Comparison of ENCODE assay signal across 9 mouse cellular contexts in the genomic region with DNA sequence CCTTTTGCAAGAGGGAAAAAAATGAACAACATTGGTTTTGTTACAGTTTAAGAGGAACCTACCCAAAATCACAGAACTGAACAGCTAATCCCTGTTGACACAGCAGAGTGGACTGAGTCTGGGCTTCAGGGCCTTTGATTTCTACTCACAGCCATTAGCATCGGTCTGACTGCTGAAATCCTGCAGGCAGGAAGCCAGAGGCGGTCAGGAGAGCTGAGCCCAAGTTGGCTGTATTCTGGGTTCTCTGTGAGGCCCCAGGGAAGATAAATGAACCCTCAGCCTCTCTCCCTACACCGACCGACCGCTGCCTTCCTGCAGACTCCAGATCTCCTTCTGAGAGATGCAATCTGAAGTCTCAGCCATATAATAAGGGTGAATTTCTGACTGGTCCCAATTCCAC.
DNase-seq lines count a peak whose midpoint lies in the region; ATAC-seq lines count a peak whose summit lies in the region.
"Had no signal": no experiment of that assay in that cellular context is flagged by ENCODE, and none has a peak within 500 bp of the region (broad histone marks: within the 10 kb centered on the region; RNA-seq: fewer than 3 reads in every experiment).

No protein-coding gene starts in this region.

- no peak overlapping the region for H3K27ac ChIP-seq in kidney, embryonic 14.5 days (ENCODE audit: low read depth, low read length)
- no peak overlapping the region for H3K27ac ChIP-seq in hindbrain, embryonic 14.5 days
- H3K27ac ChIP-seq: embryonic facial prominence, embryonic 12.5 days had no signal

- no peaks in the 10 kb centered on the region for H3K9me3 ChIP-seq in kidney, embryonic 14.5 days (ENCODE audit: control insufficient read depth, low read length)
- no peaks in the 10 kb centered on the region for H3K9me3 ChIP-seq in hindbrain, embryonic 14.5 days (ENCODE audit: control insufficient read depth, low read length)
- H3K9me3 ChIP-seq: embryonic facial prominence, embryonic 12.5 days had no signal

- intact Hi-C loops in heart, postnatal 14 days (cut with DNase I), result loop anchor here (5.0 kb wide), 1 partner anchor 418 kb away; no protein-coding TSS in a partner anchor

- no peaks in the 10 kb centered on the region for H3K36me3 ChIP-seq in kidney, embryonic 14.5 days (ENCODE audit: control insufficient read depth, insufficient read depth, low read length)
- H3K36me3 ChIP-seq in hindbrain, embryonic 14.5 days (replicated peaks; ENCODE audit: control insufficient read depth, insufficient read depth), result no peaks in the 10 kb centered on the region
- H3K36me3 ChIP-seq: embryonic facial prominence, embryonic 12.5 days had no signal

- no peaks in the 10 kb centered on the region for H3K27me3 ChIP-seq in kidney, embryonic 14.5 days (ENCODE audit: control insufficient read depth, insufficient read depth, low read length)
- H3K27me3 ChIP-seq in hindbrain, embryonic 14.5 days (ENCODE audit: control insufficient read depth, insufficient read depth, low read length), result no peaks in the 10 kb centered on the region
- H3K27me3 ChIP-seq: embryonic facial prominence, embryonic 12.5 days had no signal

- DNase-seq in kidney, postnatal 10 days, result peak; percentile 48
- peak; percentile 33 for DNase-seq in NIH3T3 (ENCODE audit: low read depth)
- peak; percentile 23 for DNase-seq in cerebellum, adult 9-10 months
- peak; percentile 64 to 74 for DNase-seq in heart, postnatal 14 days
- no peak for DNase-seq in thymus, postnatal 4 days
- no peak for DNase-seq in ovary, postnatal 10 days (ENCODE audit: low spot score)
- DNase-seq in hindbrain, embryonic 14.5 days (ENCODE audit: low spot score), result no peak

- no peaks in the 10 kb centered on the region for H3K4me1 ChIP-seq in kidney, embryonic 14.5 days (ENCODE audit: control insufficient read depth, insufficient read depth, low read length)
- peaks cover 11% of the 10 kb centered on the region; the same call in 1 of the 2 replicates for H3K4me1 ChIP-seq in hindbrain, embryonic 14.5 days (replicated peaks; ENCODE audit: control insufficient read depth, insufficient read depth, low read length)

- WGBS in kidney, embryonic 14.5 days, result 28% methylated on average over 5 of the region's 5 CpGs
- 42% methylated on average over 5 of the region's 5 CpGs for WGBS in hindbrain, embryonic 14.5 days

- H3K9ac ChIP-seq in kidney, embryonic 14.5 days (ENCODE audit: low read depth, low read length), result no peak overlapping the region
- H3K9ac ChIP-seq in hindbrain, embryonic 14.5 days, result no peak overlapping the region
- H3K9ac ChIP-seq: embryonic facial prominence, embryonic 12.5 days had no signal

- no peak for ATAC-seq in kidney, embryonic 14.5 days (ENCODE audit: low FRiP score, low TSS enrichment)
- no peak for ATAC-seq in hindbrain, embryonic 14.5 days (ENCODE audit: low FRiP score)

- no peak overlapping the region for H3K4me3 ChIP-seq in kidney, embryonic 14.5 days (ENCODE audit: low read length)
- no peak overlapping the region for H3K4me3 ChIP-seq in hindbrain, embryonic 14.5 days (replicated peaks; ENCODE audit: low read length)
- H3K4me3 ChIP-seq: embryonic facial prominence, embryonic 12.5 days had no signal

- H3K4me2 ChIP-seq in kidney, embryonic 14.5 days (replicated peaks; ENCODE audit: low read depth, low read length), result no peak overlapping the region
- H3K4me2 ChIP-seq in hindbrain, embryonic 14.5 days (replicated peaks), result no peak overlapping the region
- H3K4me2 ChIP-seq: embryonic facial prominence, embryonic 12.5 days had no signal

Comparison
In these comparisons a context has a peak if more than half of its experiments do, and no peak if none do; other contexts are left out.
1. DNase-seq: peak in kidney, postnatal 10 days (single experiment), NIH3T3 (single experiment), cerebellum, adult 9-10 months (single experiment) and heart, postnatal 14 days (2 of 2); none in thymus, postnatal 4 days (single experiment), ovary, postnatal 10 days (single experiment) and hindbrain, embryonic 14.5 days (single experiment).